Mouse (Mus musculus) G1E-ER4 (cell line): ENCODE results near the gene Rhoq. TPM values are rescaled to one million over a fixed set of nuclear protein-coding genes. Genes with fewer than 3 reads are reported as not detected.

ENCODE experiments used
- GATA1 ChIP-seq: IDR thresholded peaks from one replicate; pipeline ENCODE4 v1.8.0; 2012; ENCODE audit warnings: low read length, inconsistent platforms
- polyA plus RNA-seq: library from polyadenylated mRNA; stranded (reverse); fragments of >175 nt; gene quantifications from 2 replicates; pipeline ENCODE4 v1.2.3, GENCODE M21; 2012

Rhoq gene
- polyA plus RNA-seq, 1 experiment, result not detected

- no peak for TF ChIP-seq GATA1
Observed at GRCm38 (mm10) chr17:87036141-87037073, 73.5 kb downstream of the Rhoq start.

GRCm38 (mm10) chr17:87038496-87038895 lies 75.6 kb downstream of the Rhoq start:
- no peak for TF ChIP-seq GATA1

- no peak for TF ChIP-seq GATA1
Observed at GRCm38 (mm10) chr17:87041739-87042138, 78.9 kb downstream of the Rhoq start.

GRCm38 (mm10) chr17:87044364-87044763 lies 81.5 kb downstream of the Rhoq start:
- TF ChIP-seq GATA1, result no peak

- no peak for TF ChIP-seq GATA1
Observed at GRCm38 (mm10) chr17:87044796-87045195, 81.9 kb downstream of the Rhoq start.

Other genes starting within 250 kb of the Rhoq start
- gene Epas1, start 209.4 kb upstream of the Rhoq start, polyA plus RNA-seq, result not detected in 2 replicates
- not detected in 2 replicates for gene Tmem247, start 45.7 kb upstream of the Rhoq start, polyA plus RNA-seq
- gene Atp6v1e2, start 15.2 kb upstream of the Rhoq start, polyA plus RNA-seq, result not detected in 2 replicates
- gene Pigf, start 62.3 kb downstream of the Rhoq start, polyA plus RNA-seq, result 2.2 and 3.7 TPM in 2 replicates
- 2.2 and 3.1 TPM in 2 replicates for gene Cript, start 62.5 kb downstream of the Rhoq start, polyA plus RNA-seq
- gene Socs5, start 144.6 kb downstream of the Rhoq start, polyA plus RNA-seq, result 11.9 and 15.4 TPM in 2 replicates